Comparison of ENCODE assay signal across 12 mouse cellular contexts in the genomic region with DNA sequence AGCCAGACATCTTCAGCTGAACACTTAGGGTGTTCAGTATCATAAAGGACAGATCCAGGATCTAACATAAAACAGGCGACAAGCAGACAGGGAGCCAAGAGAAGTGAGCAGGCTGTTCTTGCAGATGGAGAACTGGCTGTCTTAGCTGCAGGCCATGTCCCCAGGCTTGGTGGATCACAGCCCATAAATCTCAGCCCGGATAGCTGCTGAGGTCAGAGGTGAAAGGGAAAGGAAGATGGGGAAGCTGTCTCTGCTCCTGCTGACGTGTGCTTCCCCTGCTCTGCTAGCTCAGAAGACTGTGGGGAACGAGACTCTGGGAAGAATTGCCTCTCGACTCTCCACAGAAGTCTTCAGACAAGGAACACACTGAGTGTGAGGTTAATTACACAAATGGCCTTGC.
DNase-seq lines count a peak whose midpoint lies in the region; ATAC-seq and TF ChIP-seq lines count a peak whose summit lies in the region.
"Had no signal": no experiment of that assay in that cellular context is flagged by ENCODE, and none has a peak within 500 bp of the region (broad histone marks: within the 10 kb centered on the region; RNA-seq: fewer than 3 reads in every experiment).

No protein-coding gene starts in this region.

- ATAC-seq in lung, embryonic 15.5 days (ENCODE audit: borderline replicate concordance, extremely low read depth, low FRiP score, low TSS enrichment), result peak; percentile 93
- ATAC-seq: hindbrain, postnatal 0 days had no signal

- peaks cover 5% of the 10 kb centered on the region for H3K4me1 ChIP-seq in testis, adult 2 months (ENCODE audit: control insufficient read depth, insufficient read depth, low read length)
- peaks cover 22% of the 10 kb centered on the region for H3K4me1 ChIP-seq in lung, embryonic 15.5 days
- H3K4me1 ChIP-seq: limb, embryonic 15.5 days had no signal

- H3K27ac ChIP-seq in testis, adult 2 months (ENCODE audit: control insufficient read depth, insufficient read depth, low read depth, low read length), result peak overlapping the region; percentile 33; the same call in 1 of the 2 replicates
- H3K27ac ChIP-seq in lung, embryonic 15.5 days, result peak overlapping the region; percentile 68
- H3K27ac ChIP-seq: embryonic facial prominence, embryonic 13.5 days; hindbrain, postnatal 0 days; limb, embryonic 15.5 days had no signal

- H3K27me3 ChIP-seq in testis, adult 2 months (ENCODE audit: control insufficient read depth, insufficient read depth, low read length), result no peaks in the 10 kb centered on the region
- no peaks in the 10 kb centered on the region for H3K27me3 ChIP-seq in lung, embryonic 15.5 days
- H3K27me3 ChIP-seq: embryonic facial prominence, embryonic 13.5 days; limb, embryonic 15.5 days had no signal

- no peak for TF ChIP-seq POLR2A in testis, adult 2 months (IDR thresholded peaks at IDR 0.05; ENCODE audit: control insufficient read depth, low read depth, low read length)

- TF ChIP-seq CTCF in testis, adult 2 months (IDR thresholded peaks at IDR 0.05; ENCODE audit: control insufficient read depth, insufficient read depth, insufficient replicate concordance, low read depth, low read length), result no peak

- 17% methylated on average over 5 of the region's 5 CpGs for WGBS in lung, embryonic 15.5 days

- H3K9me3 ChIP-seq in lung, embryonic 15.5 days, result no peaks in the 10 kb centered on the region
- H3K9me3 ChIP-seq: embryonic facial prominence, embryonic 13.5 days; limb, embryonic 15.5 days had no signal

- DNase-seq in adrenal gland, adult (ENCODE audit: inconsistent age in 2 of 2, low spot score in 1 of 2), result peak; percentile 34 to 44
- DNase-seq in adrenal gland, postnatal 10 days, result no peak
- no peak for DNase-seq in testis, postnatal 10 days (ENCODE audit: low spot score)
- DNase-seq in spleen, postnatal 14 days (ENCODE audit: low spot score in 2 of 2), result no peak
- no peak for DNase-seq in thymus, postnatal 36 days
- DNase-seq in right cerebral cortex, postnatal 36 days (ENCODE audit: low spot score in 2 of 2), result no peak
- DNase-seq: heart, adult 18-20 months had no signal

- H3K4me2 ChIP-seq in lung, embryonic 15.5 days, result no peak overlapping the region
- H3K4me2 ChIP-seq: embryonic facial prominence, embryonic 13.5 days; limb, embryonic 15.5 days had no signal

- H3K4me3 ChIP-seq in testis, adult 2 months (ENCODE audit: control insufficient read depth, low read depth, low read length), result no peak overlapping the region
- no peak overlapping the region for H3K4me3 ChIP-seq in lung, embryonic 15.5 days
- H3K4me3 ChIP-seq: embryonic facial prominence, embryonic 13.5 days; limb, embryonic 15.5 days had no signal

- no peaks in the 10 kb centered on the region for H3K36me3 ChIP-seq in testis, adult 2 months (ENCODE audit: control insufficient read depth, insufficient read depth, low read length)
- no peaks in the 10 kb centered on the region for H3K36me3 ChIP-seq in lung, embryonic 15.5 days
- H3K36me3 ChIP-seq: embryonic facial prominence, embryonic 13.5 days; limb, embryonic 15.5 days had no signal

- H3K9ac ChIP-seq in lung, embryonic 15.5 days, result no peak overlapping the region
- H3K9ac ChIP-seq: embryonic facial prominence, embryonic 13.5 days; limb, embryonic 15.5 days had no signal

Comparison
In these comparisons a context has a peak if more than half of its experiments do, and no peak if none do; other contexts are left out.
1. DNase-seq: peak in adrenal gland, adult (2 of 2); none in adrenal gland, postnatal 10 days (single experiment), testis, postnatal 10 days (single experiment), spleen, postnatal 14 days (0 of 2), thymus, postnatal 36 days (0 of 2) and right cerebral cortex, postnatal 36 days (0 of 2).